Mouse (Mus musculus): ENCODE measurements around the gene Topors. TPM values are rescaled to one million over a fixed set of nuclear protein-coding genes. Genes with fewer than 3 reads are reported as not detected.

Gene Topors
- polyA plus RNA-seq, 1 experiment from 2014 or later, result 57.4 TPM

DNA sequence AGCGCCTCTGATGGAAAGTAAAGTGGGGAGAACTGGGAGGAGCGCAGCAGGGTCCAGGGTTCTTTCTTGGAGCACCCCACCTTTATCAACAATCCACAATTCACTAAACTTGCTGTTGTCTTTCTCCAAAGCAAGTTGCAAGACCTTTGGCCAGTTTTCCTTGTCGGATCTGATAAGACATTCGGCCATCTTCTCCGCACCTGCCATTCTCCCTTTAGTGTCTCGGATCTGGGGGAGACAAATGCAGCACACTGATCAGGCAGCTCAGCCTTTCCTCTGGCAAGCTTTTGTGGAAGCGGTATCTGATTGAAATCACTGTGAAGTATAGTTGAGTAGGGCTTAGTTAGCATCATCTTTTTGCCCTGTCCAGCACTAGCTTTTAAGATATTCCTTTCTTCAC is 41.8 kb downstream of the Topors start:
- Histone ChIP-seq H3K36me3 (no peaks in the 10 kb centered on the region), H3K4me1 (replicated peaks) (no peaks in the 10 kb centered on the region), H3K9ac (replicated peaks) (no peak overlapping the region), H3K27me3 (no peaks in the 10 kb centered on the region), H3K9me3 (no peaks in the 10 kb centered on the region), H3K27ac (no peak overlapping the region), H3K4me3 (replicated peaks) (no peak overlapping the region), H3K4me2 (no peak overlapping the region)
- ATAC-seq (ENCODE audit: insufficient number of reproducible peaks, insufficient read depth, low FRiP score, low TSS enrichment, low read depth), result no peak
- 93% methylated on average over 7 of the region's 7 CpGs for WGBS

DNA sequence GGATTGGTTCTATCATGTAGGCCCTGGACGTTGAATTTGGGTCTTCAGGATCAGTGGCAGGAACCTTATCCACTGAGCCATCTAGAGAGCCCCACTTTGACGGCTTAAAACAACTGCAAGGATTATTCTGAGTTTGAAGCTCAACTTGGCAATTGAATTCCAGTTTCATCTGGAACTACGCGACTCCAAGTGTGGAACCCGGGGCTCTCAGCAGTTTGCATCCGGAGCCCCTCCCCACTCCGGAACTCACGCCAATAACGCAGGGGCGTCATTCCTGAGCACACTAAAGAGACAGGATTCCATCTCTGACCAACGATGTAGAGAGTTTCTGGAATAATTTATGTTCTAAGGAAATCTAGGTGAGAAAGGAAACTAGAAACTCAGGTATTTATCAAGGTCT is 42.5 kb downstream of the Topors start:
- Histone ChIP-seq H3K27me3 (peaks cover 4% of the 10 kb centered on the region), H3K4me2 (no peak overlapping the region), H3K9ac (replicated peaks) (no peak overlapping the region), H3K4me3 (replicated peaks) (no peak overlapping the region), H3K36me3 (no peaks in the 10 kb centered on the region), H3K9me3 (no peaks in the 10 kb centered on the region), H3K4me1 (replicated peaks) (no peaks in the 10 kb centered on the region), H3K27ac (no peak overlapping the region)
- ATAC-seq (ENCODE audit: insufficient number of reproducible peaks, insufficient read depth, low FRiP score, low TSS enrichment, low read depth), result no peak
- WGBS, result 88% methylated on average over 11 of the region's 11 CpGs

DNA sequence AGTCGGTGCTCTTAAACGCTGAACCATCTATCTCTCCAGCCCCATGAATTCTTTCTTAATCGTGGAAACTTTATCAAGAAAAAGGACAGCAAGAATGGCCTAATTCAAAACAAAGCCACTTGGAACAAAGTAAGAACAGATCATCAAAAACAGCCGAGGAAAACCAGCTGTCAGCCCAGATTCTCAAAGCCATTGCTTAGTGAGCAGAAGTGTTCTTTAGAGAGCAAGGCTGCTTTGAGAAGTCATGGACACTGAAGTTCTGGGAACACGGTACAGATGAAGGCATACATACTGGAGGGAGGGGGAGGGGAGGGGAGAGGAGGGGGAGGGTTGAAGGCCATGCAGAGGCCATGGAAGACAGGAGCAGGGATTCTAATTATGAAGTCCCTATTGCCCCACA is 43.6 kb downstream of the Topors start:
- Histone ChIP-seq H3K4me2 (no peak overlapping the region), H3K27ac (no peak overlapping the region), H3K36me3 (0 out of 2 replicates have a peak, but pooled peaks cover 5% of the 10 kb centered on the region), H3K9ac (replicated peaks) (no peak overlapping the region), H3K4me1 (replicated peaks) (no peaks in the 10 kb centered on the region), H3K9me3 (no peaks in the 10 kb centered on the region), H3K4me3 (replicated peaks) (no peak overlapping the region), H3K27me3 (peaks cover 15% of the 10 kb centered on the region)
- ATAC-seq (ENCODE audit: insufficient number of reproducible peaks, insufficient read depth, low FRiP score, low TSS enrichment, low read depth), result no peak
- WGBS, result 71% methylated on average over 5 of the region's 5 CpGs

DNA sequence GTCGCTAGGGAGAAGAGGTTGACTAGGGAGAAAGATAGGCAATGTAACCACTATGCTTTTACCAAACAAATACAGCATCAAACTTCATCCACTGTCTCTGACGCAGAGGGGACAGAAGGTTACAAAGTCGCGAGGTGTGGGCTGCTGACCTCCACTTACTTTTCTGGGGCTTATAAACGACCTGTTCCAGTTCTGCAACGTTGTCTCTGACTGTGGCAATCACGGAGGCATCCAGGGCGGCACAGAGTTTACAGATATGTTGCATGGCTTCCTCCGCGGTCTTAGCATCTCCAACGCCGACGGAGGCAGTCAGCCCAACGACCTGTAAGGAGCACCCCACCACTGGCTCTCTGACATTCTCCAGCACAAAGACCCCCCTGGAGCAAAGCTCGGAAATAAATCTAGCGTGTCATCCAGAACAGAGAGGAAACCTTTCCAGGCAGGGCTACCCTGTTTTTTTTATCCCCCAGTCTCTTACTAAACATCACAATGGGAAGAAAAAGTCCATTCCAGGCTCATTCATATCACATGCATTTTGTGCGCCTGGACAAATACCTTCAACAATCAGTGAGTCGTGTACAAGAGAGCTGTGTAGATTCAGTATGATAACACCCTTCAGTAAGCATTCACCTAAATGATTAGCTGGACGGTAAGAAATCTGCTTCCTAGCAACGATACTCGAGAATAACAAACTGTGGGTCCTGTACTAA is 47.6 kb downstream of the Topors start:
- no peak overlapping the region for H3K4me2 ChIP-seq
- no peak overlapping the region for H3K4me3 ChIP-seq (replicated peaks)
- H3K9me3 ChIP-seq, result no peaks in the 10 kb centered on the region
- peaks cover 23% of the 10 kb centered on the region for H3K27me3 ChIP-seq
- 53% methylated on average over 21 of the region's 21 CpGs for WGBS
- no peaks in the 10 kb centered on the region; the same call in 1 of the 2 replicates for H3K4me1 ChIP-seq (replicated peaks)
- 0 out of 2 replicates have a peak, but pooled peaks cover 5% of the 10 kb centered on the region for H3K36me3 ChIP-seq
- no peak overlapping the region for H3K27ac ChIP-seq
- no peak overlapping the region for H3K9ac ChIP-seq (replicated peaks)
- no peak for ATAC-seq (ENCODE audit: insufficient number of reproducible peaks, insufficient read depth, low FRiP score, low TSS enrichment, low read depth)

DNA sequence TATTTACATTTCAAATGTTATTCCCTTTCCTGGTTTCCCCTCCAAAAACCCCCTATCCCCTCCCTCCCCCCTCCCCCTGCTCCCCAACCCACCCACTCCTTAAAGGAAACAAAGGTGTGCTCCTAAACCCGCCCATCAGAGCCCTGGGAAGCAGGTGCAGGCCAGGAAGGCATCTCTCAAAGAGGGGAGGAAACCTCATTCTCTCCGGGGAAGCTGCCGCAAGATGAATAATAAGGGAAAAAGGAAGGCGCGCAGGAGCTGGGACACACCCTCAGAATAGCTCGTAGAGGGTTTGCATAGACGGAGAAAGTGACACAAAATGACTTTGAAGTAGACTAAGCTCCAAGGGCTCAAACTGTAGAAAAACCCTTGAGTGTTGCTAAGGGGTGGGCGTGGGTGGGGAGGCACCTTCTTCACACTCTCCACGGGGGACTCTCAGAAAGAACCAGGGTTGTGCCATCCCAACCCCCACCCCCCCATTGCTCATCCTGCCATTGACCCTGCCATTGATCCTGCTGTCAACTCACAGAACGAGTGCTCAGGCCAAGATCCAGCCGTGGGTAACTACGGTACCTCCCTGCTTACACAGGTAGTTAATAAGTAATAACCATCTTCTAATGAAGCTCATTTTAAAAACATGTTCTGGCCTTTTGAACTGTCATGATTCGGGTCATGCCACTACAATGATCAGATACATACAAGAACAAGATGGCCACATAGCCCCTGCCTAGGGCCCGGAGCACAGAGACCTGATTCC is 48.5 kb downstream of the Topors start:
- no peak for ATAC-seq (ENCODE audit: insufficient number of reproducible peaks, insufficient read depth, low FRiP score, low TSS enrichment, low read depth)
- 25% methylated on average over 14 of the region's 14 CpGs for WGBS
- H3K9ac ChIP-seq (replicated peaks), result no peak overlapping the region

DNA sequence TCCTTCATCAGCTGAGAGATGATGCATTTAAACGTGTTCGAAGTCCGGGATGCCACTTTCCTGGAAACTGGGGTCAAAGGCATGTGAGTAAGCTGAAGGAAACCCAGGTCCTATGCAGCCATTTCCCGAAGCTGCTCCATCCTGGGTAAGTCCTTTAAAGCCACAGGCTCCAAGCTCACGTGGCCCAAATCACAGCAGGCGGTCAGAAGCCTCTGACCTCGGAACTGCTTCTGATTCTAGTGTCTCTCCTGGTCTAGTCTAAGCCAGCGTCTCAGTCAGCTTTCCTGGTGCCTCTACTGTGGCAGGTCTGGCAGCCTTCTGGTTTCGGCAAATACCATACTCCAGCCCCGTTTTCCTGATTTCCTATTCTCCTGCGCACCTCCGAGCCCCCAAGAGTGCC is 49.2 kb downstream of the Topors start:
- ATAC-seq (ENCODE audit: insufficient number of reproducible peaks, insufficient read depth, low FRiP score, low TSS enrichment, low read depth), result no peak
- Histone ChIP-seq H3K36me3 (0 out of 2 replicates have a peak, but pooled peaks cover 5% of the 10 kb centered on the region), H3K4me2 (0 out of 2 replicates have a peak overlapping the region, but pooled peaks have one; percentile 21), H3K9me3 (no peaks in the 10 kb centered on the region), H3K4me3 (replicated peaks) (no peak overlapping the region), H3K27me3 (peaks cover 23% of the 10 kb centered on the region), H3K4me1 (replicated peaks) (no peaks in the 10 kb centered on the region; the same call in 1 of the 2 replicates), H3K27ac (no peak overlapping the region), H3K9ac (replicated peaks) (no peak overlapping the region)
- 16% methylated on average over 12 of the region's 12 CpGs for whole genome bisulfite sequencing

More for the DNA sequence above, 48.5 kb downstream of the Topors start:
- no peak overlapping the region for H3K4me2 ChIP-seq
- no peak overlapping the region for H3K4me3 ChIP-seq (replicated peaks)
- H3K27ac ChIP-seq, result no peak overlapping the region
- H3K27me3 ChIP-seq, result peaks cover 23% of the 10 kb centered on the region
- H3K36me3 ChIP-seq, result 0 out of 2 replicates have a peak, but pooled peaks cover 5% of the 10 kb centered on the region
- H3K4me1 ChIP-seq (replicated peaks), result no peaks in the 10 kb centered on the region; the same call in 1 of the 2 replicates
- no peaks in the 10 kb centered on the region for H3K9me3 ChIP-seq

DNA sequence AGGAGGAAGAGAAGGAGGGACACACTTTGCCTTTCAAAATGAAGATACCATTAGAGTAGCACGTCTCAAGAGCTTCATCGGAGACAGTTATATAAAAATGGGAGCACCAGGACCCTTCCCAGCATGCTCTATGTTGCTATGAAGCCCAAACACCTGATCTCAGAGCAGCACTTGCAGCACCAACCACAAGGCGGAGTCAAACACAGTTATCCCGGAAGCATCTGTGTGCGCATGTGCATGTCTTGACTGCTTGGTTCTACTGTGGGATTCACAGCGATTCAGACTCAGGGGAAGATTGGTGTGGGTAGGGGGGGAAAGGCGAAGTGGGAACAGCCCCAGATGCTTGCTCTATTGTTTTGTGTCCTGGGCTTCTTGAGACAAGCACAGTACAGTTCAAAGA is 51.3 kb downstream of the Topors start:
- H3K27me3 ChIP-seq, result peaks cover 23% of the 10 kb centered on the region
- H3K27ac ChIP-seq, result no peak overlapping the region
- H3K9ac ChIP-seq (replicated peaks), result no peak overlapping the region
- no peak overlapping the region for H3K4me3 ChIP-seq (replicated peaks)
- H3K9me3 ChIP-seq, result no peaks in the 10 kb centered on the region
- H3K4me2 ChIP-seq, result no peak overlapping the region
- WGBS, result 79% methylated on average over 7 of the region's 7 CpGs
- no peak for ATAC-seq (ENCODE audit: insufficient number of reproducible peaks, insufficient read depth, low FRiP score, low TSS enrichment, low read depth)
- H3K36me3 ChIP-seq, result 0 out of 2 replicates have a peak, but pooled peaks cover 5% of the 10 kb centered on the region
- no peaks in the 10 kb centered on the region; the same call in 1 of the 2 replicates for H3K4me1 ChIP-seq (replicated peaks)

DNA sequence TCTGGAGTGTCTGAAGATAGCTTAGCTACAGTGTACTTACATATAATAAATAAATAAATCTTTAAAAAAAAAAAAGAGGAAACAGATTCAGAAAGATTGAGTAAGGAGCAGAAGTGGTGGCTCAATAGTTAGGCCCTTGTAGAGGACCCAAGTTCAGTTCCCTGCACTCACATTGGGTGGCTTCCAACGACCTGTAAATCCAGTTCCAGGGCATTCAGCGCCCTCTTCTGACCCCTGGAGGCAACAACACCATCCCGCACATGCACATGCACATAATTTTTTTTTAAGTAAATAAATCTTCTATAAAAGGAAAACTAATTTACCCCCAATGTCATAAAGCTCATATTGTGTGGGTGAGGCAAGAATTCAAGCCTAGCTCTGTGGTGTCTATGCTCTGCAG is 51.7 kb downstream of the Topors start:
- Histone ChIP-seq H3K9ac (replicated peaks) (no peak overlapping the region), H3K4me3 (replicated peaks) (no peak overlapping the region), H3K27me3 (peaks cover 23% of the 10 kb centered on the region), H3K36me3 (0 out of 2 replicates have a peak, but pooled peaks cover 5% of the 10 kb centered on the region), H3K27ac (no peak overlapping the region), H3K4me1 (replicated peaks) (no peaks in the 10 kb centered on the region; the same call in 1 of the 2 replicates), H3K4me2 (no peak overlapping the region), H3K9me3 (no peaks in the 10 kb centered on the region)
- 58% methylated on average over 3 of the region's 3 CpGs for WGBS
- ATAC-seq (ENCODE audit: insufficient number of reproducible peaks, insufficient read depth, low FRiP score, low TSS enrichment, low read depth), result no peak

DNA sequence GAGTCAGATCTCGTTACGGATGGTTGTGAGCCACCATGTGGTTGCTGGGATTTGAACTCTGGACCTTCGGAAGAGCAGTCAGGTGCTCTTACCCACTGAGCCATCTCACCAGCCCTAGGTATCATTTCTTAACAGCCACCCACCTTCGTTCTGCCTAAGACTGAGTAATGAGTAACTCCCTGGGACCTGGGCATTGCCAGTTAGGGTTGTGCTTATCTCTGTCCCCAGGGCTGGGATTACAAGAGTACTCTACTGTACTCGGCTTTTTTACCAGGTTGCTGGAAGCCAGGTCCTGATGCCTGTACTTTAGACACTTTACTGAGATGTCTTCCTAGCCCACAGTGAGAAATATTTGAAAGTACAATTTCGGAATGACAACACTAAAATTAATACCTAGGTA is 57.5 kb downstream of the Topors start:
- no peak overlapping the region for H3K9ac ChIP-seq (replicated peaks)
- H3K36me3 ChIP-seq, result peaks cover 3% of the 10 kb centered on the region; the same call in 1 of the 2 replicates
- H3K4me2 ChIP-seq, result no peak overlapping the region
- no peaks in the 10 kb centered on the region for H3K4me1 ChIP-seq (replicated peaks)
- WGBS, result 88% methylated on average over 4 of the region's 6 CpGs
- no peak overlapping the region for H3K4me3 ChIP-seq (replicated peaks)
- H3K27ac ChIP-seq, result no peak overlapping the region
- no peaks in the 10 kb centered on the region for H3K9me3 ChIP-seq
- no peaks in the 10 kb centered on the region for H3K27me3 ChIP-seq
- ATAC-seq (ENCODE audit: insufficient number of reproducible peaks, insufficient read depth, low FRiP score, low TSS enrichment, low read depth), result no peak
